Mouse (Mus musculus) forebrain, embryonic 13.5 days (tissue): ENCODE measurements around the gene Tlcd2. TPM values are rescaled to one million over a fixed set of nuclear protein-coding genes. Genes with fewer than 3 reads are reported as not detected.
"Not testable (repeated sequence)": the region's sequence is repeated elsewhere in the genome, so short reads cannot be mapped to it uniquely, and the experiment has no call there.

Experiments used
- ATAC-seq: fragments of 200-750 bp; cut with Nextera tagmentation; 2 replicates; pipeline ENCODE4 v1.8.0; 2017
- H3K27ac ChIP-seq: fragments of 300-500 bp; sonication (generic); 2 replicates; pipeline ENCODE4 v1.5.1; 2015; ENCODE audit warnings: inconsistent platforms, mild to moderate bottlenecking, moderate library complexity
- H3K27me3 ChIP-seq: fragments of 300-500 bp; sonication (generic); 2 replicates; pipeline ENCODE4 v1.6.1; 2015; ENCODE audit warnings: mild to moderate bottlenecking, inconsistent platforms
- H3K36me3 ChIP-seq: fragments of 300-500 bp; sonication (generic); 2 replicates; pipeline ENCODE4 v1.6.1; 2015; ENCODE audit warnings: mild to moderate bottlenecking, inconsistent platforms; ENCODE audit not compliant: poor library complexity, severe bottlenecking
- H3K4me1 ChIP-seq: fragments of 300-500 bp; sonication (generic); 2 replicates; pipeline ENCODE4 v1.6.1; 2015; ENCODE audit warnings: inconsistent platforms
- H3K4me2 ChIP-seq: fragments of 300-500 bp; sonication (generic); 2 replicates; pipeline ENCODE4 v1.6.1; 2015; ENCODE audit warnings: inconsistent platforms, mild to moderate bottlenecking, moderate library complexity
- H3K4me3 ChIP-seq: fragments of 300-500 bp; sonication (generic); 2 replicates; pipeline ENCODE4 v1.5.1; 2015; ENCODE audit warnings: mild to moderate bottlenecking, inconsistent platforms
- H3K9ac ChIP-seq: fragments of 300-500 bp; sonication (generic); 2 replicates; pipeline ENCODE4 v1.6.1; 2015; ENCODE audit warnings: mild to moderate bottlenecking, inconsistent platforms
- H3K9me3 ChIP-seq: fragments of 300-500 bp; sonication (generic); replicated peaks from 2 replicates; pipeline ENCODE4 v1.6.1; 2016; ENCODE audit warnings: inconsistent platforms
- WGBS: fragments of 180-500 bp; shearing (Covaris S2); methylation state at CpG from one replicate; pipeline ENCODE4 v1.1.7; 2015; 5-methylcytosine and 5-hydroxymethylcytosine counted together
- polyA plus RNA-seq: library from polyadenylated mRNA; unstranded; fragments of >200 nt; fragmentation: Nextera tagmentation; extraction: Ambion mirVana; gene quantifications from 2 replicates; pipeline ENCODE4 v1.2.1, GENCODE M21; 2015

The Tlcd2 gene
- polyA plus RNA-seq, 1 experiment from 2014 or later = 1.4 TPM

GRCm38 (mm10) chr11:75450936-75451335 is 10.6 kb upstream of the Tlcd2 start:
- 93% methylated on average over 15 of the region's 15 CpGs for WGBS
- Histone ChIP-seq H3K27ac (no peak overlapping the region), H3K9me3 (no peaks in the 10 kb centered on the region), H3K4me2 (no peak overlapping the region), H3K9ac (no peak overlapping the region), H3K27me3 (0 out of 2 replicates have a peak, but pooled peaks cover 5% of the 10 kb centered on the region), H3K4me1 (peaks cover 18% of the 10 kb centered on the region), H3K4me3 (no peak overlapping the region), H3K36me3 (peaks cover 47% of the 10 kb centered on the region)
- ATAC-seq = no peak

- H3K9me3 ChIP-seq = no peaks in the 10 kb centered on the region
- no peak overlapping the region for H3K4me2 ChIP-seq
- no peak for ATAC-seq
- 0 out of 2 replicates have a peak, but pooled peaks cover 5% of the 10 kb centered on the region for H3K27me3 ChIP-seq
- 0 out of 2 replicates have a peak overlapping the region, but pooled peaks have one; percentile 8 for H3K9ac ChIP-seq
- peaks cover 18% of the 10 kb centered on the region for H3K4me1 ChIP-seq
- WGBS = 89% methylated on average over 8 of the region's 8 CpGs
- H3K4me3 ChIP-seq = no peak overlapping the region
- no peak overlapping the region for H3K27ac ChIP-seq
- H3K36me3 ChIP-seq = peaks cover 41% of the 10 kb centered on the region
These were observed 9.4 kb upstream of the Tlcd2 start for GRCm38 (mm10) chr11:75452081-75452480.

GRCm38 (mm10) chr11:75452812-75453557 is 8.5 kb upstream of the Tlcd2 start:
- no peak for ATAC-seq
- Histone ChIP-seq H3K9ac (no peak overlapping the region), H3K36me3 (peaks cover 35% of the 10 kb centered on the region), H3K4me1 (peaks cover 18% of the 10 kb centered on the region), H3K27me3 (0 out of 2 replicates have a peak, but pooled peaks cover 5% of the 10 kb centered on the region), H3K9me3 (no peaks in the 10 kb centered on the region), H3K4me3 (no peak overlapping the region), H3K4me2 (peak overlapping the region; percentile 97; the same call in 1 of the 2 replicates), H3K27ac (no peak overlapping the region)
- 92% methylated on average over 31 of the region's 31 CpGs for WGBS

- Histone ChIP-seq H3K4me2 (peak within 1 kb of the TSS; percentile 97), H3K9me3 (no peaks in the 10 kb centered on the region), H3K36me3 (peaks cover 22% of the 10 kb centered on the region), H3K4me3 (peak within 1 kb of the TSS; percentile 57), H3K27me3 (0 out of 2 replicates have a peak, but pooled peaks cover 5% of the 10 kb centered on the region), H3K4me1 (peaks cover 18% of the 10 kb centered on the region), H3K9ac (peak within 1 kb of the TSS; percentile 76), H3K27ac (no peak within 1 kb of the TSS)
- peak; percentile 96 for ATAC-seq
- 2% methylated on average over 55 of the region's 56 CpGs for WGBS
These were observed 7.3 kb upstream of the Tlcd2 start, which contains the start of gene Wdr81 for GRCm38 (mm10) chr11:75453991-75454930. Gene Wdr81, minus strand, starts transcription at chr11:75454717.

GRCm38 (mm10) chr11:75455041-75455736 is 6.3 kb upstream of the Tlcd2 start:
- ATAC-seq = no peak
- Histone ChIP-seq H3K4me2 (peak overlapping the region; percentile 97), H3K9ac (peak overlapping the region; percentile 76), H3K9me3 (no peaks in the 10 kb centered on the region), H3K4me3 (peak overlapping the region; percentile 57), H3K27me3 (0 out of 2 replicates have a peak, but pooled peaks cover 5% of the 10 kb centered on the region), H3K4me1 (peaks cover 22% of the 10 kb centered on the region), H3K27ac (no peak overlapping the region), H3K36me3 (peaks cover 18% of the 10 kb centered on the region; the same call in 1 of the 2 replicates)
- WGBS = 77% methylated on average over 10 of the region's 10 CpGs

- 91% methylated on average over 2 of the region's 2 CpGs for WGBS
- H3K27ac ChIP-seq, H3K36me3 ChIP-seq: not testable (repeated sequence)
These were observed 5.5 kb upstream of the Tlcd2 start for GRCm38 (mm10) chr11:75455971-75456370.

GRCm38 (mm10) chr11:75456440-75456871 is 5.1 kb upstream of the Tlcd2 start:
- no peak overlapping the region for H3K27ac ChIP-seq
- no peak overlapping the region for H3K4me3 ChIP-seq
- H3K27me3 ChIP-seq = 0 out of 2 replicates have a peak, but pooled peaks cover 5% of the 10 kb centered on the region
- H3K36me3 ChIP-seq = peaks cover 7% of the 10 kb centered on the region; the same call in 1 of the 2 replicates
- H3K4me1 ChIP-seq = peaks cover 24% of the 10 kb centered on the region
- ATAC-seq = no peak
- H3K4me2 ChIP-seq = no peak overlapping the region
- no peak overlapping the region for H3K9ac ChIP-seq
- 91% methylated on average over 7 of the region's 7 CpGs for WGBS
- no peaks in the 10 kb centered on the region for H3K9me3 ChIP-seq

More at GRCm38 (mm10) chr11:75455971-75456370, 5.5 kb upstream of the Tlcd2 start:
- not testable (repeated sequence) for H3K4me3 ChIP-seq, H3K4me2 ChIP-seq, H3K27me3 ChIP-seq, H3K9ac ChIP-seq, H3K9me3 ChIP-seq, ATAC-seq
- H3K4me1 ChIP-seq = peaks cover 24% of the 10 kb centered on the region

GRCm38 (mm10) chr11:75458169-75458568 is 3.3 kb upstream of the Tlcd2 start:
- H3K27me3 ChIP-seq = 0 out of 2 replicates have a peak, but pooled peaks cover 5% of the 10 kb centered on the region
- no peaks in the 10 kb centered on the region for H3K9me3 ChIP-seq
- no peak overlapping the region for H3K4me3 ChIP-seq
- no peak overlapping the region for H3K9ac ChIP-seq
- H3K4me1 ChIP-seq = peaks cover 40% of the 10 kb centered on the region
- 17% methylated on average over 3 of the region's 3 CpGs for WGBS
- no peaks in the 10 kb centered on the region for H3K36me3 ChIP-seq
- H3K4me2 ChIP-seq = no peak overlapping the region
- no peak for ATAC-seq
- H3K27ac ChIP-seq = no peak overlapping the region

GRCm38 (mm10) chr11:75458628-75459041 is 2.9 kb upstream of the Tlcd2 start:
- H3K4me3 ChIP-seq = no peak overlapping the region
- H3K4me1 ChIP-seq = peaks cover 37% of the 10 kb centered on the region
- H3K36me3 ChIP-seq = no peaks in the 10 kb centered on the region
- H3K9ac ChIP-seq = no peak overlapping the region
- no peak overlapping the region for H3K4me2 ChIP-seq
- 0 out of 2 replicates have a peak, but pooled peaks cover 4% of the 10 kb centered on the region for H3K27me3 ChIP-seq
- H3K27ac ChIP-seq = no peak overlapping the region
- no peaks in the 10 kb centered on the region for H3K9me3 ChIP-seq
- 86% methylated on average over 8 of the region's 8 CpGs for WGBS
- ATAC-seq = no peak

- H3K27ac ChIP-seq = peak overlapping the region; percentile 87; the same call in 1 of the 2 replicates
- H3K4me2 ChIP-seq = peak overlapping the region; percentile 81
- H3K36me3 ChIP-seq = no peaks in the 10 kb centered on the region
- H3K9ac ChIP-seq = no peak overlapping the region
- 88% methylated on average over 5 of the region's 5 CpGs for WGBS
- H3K4me1 ChIP-seq = peaks cover 31% of the 10 kb centered on the region
- H3K27me3 ChIP-seq = no peaks in the 10 kb centered on the region
- ATAC-seq = no peak
- no peaks in the 10 kb centered on the region for H3K9me3 ChIP-seq
- H3K4me3 ChIP-seq = no peak overlapping the region
These were observed 2.3 kb upstream of the Tlcd2 start for GRCm38 (mm10) chr11:75459141-75459711.

GRCm38 (mm10) chr11:75459751-75460102 is 1.8 kb upstream of the Tlcd2 start:
- Histone ChIP-seq H3K4me2 (peak overlapping the region; percentile 81), H3K9ac (no peak overlapping the region; the same call in 1 of the 2 replicates), H3K4me3 (peak overlapping the region; percentile 59), H3K4me1 (peaks cover 30% of the 10 kb centered on the region), H3K27ac (peak overlapping the region; percentile 87), H3K36me3 (no peaks in the 10 kb centered on the region), H3K27me3 (no peaks in the 10 kb centered on the region), H3K9me3 (no peaks in the 10 kb centered on the region)
- ATAC-seq = no peak
- WGBS = 21% methylated on average over 5 of the region's 5 CpGs
